Mouse (Mus musculus) C2C12 (cell line): ENCODE data around the gene Rcn2. TPM values are rescaled to one million over a fixed set of nuclear protein-coding genes. Genes with fewer than 3 reads are reported as not detected.
A peak's percentile ranks its signal among the peaks of the same experiment; 100 is the strongest.

Experiments
- H3K27me3 ChIP-seq: one replicate; pipeline ENCODE4 v1.6.1; 2011; ENCODE audit not compliant: control insufficient read depth, insufficient read depth, insufficient read length
- H3K36me3 ChIP-seq: one replicate; pipeline ENCODE4 v1.6.1; 2011; ENCODE audit not compliant: control insufficient read depth, insufficient read depth
- H3K4me3 ChIP-seq: one replicate; pipeline ENCODE4 v1.5.1; 2011; ENCODE audit warnings: mild to moderate bottlenecking, control low read depth; ENCODE audit not compliant: poor library complexity, insufficient read depth, severe bottlenecking
- H3K79me2 ChIP-seq: one replicate; pipeline ENCODE4 v1.6.1; 2011; ENCODE audit not compliant: control insufficient read depth, insufficient read depth
- H3K79me3 ChIP-seq: one replicate; pipeline ENCODE4 v1.6.1; 2011; ENCODE audit warnings: low read depth, control low read depth
- H3ac ChIP-seq: one replicate; pipeline ENCODE3; 2011; ENCODE audit warnings: low read depth; ENCODE audit not compliant: control insufficient read depth, insufficient read length
- CEBPB ChIP-seq: IDR thresholded peaks from one replicate; pipeline ENCODE4 v1.6.1; 2011; ENCODE audit warnings: low read depth, mild to moderate bottlenecking, control low read depth, moderate library complexity
- CTCF ChIP-seq: IDR thresholded peaks from one replicate; pipeline ENCODE4 v1.5.1; 2011; ENCODE audit not compliant: control insufficient read depth, insufficient read depth, insufficient read length
- FOSL1 ChIP-seq: IDR thresholded peaks from one replicate; pipeline ENCODE4 v1.8.0; 2011; ENCODE audit warnings: mild to moderate bottlenecking, low read length; ENCODE audit not compliant: poor library complexity, insufficient read depth, severe bottlenecking
- MAX ChIP-seq: IDR thresholded peaks from one replicate; pipeline ENCODE4 v1.6.1; 2011; ENCODE audit warnings: mild to moderate bottlenecking, control low read depth
- MYOD1 ChIP-seq: IDR thresholded peaks from one replicate; pipeline ENCODE4 v1.6.1; 2011; ENCODE audit warnings: low read depth; ENCODE audit not compliant: control insufficient read depth, insufficient read length
- MYOG ChIP-seq: IDR thresholded peaks from one replicate; pipeline ENCODE4 v1.6.1; 2011; ENCODE audit not compliant: control insufficient read depth, insufficient read length; ENCODE audit errors: extremely low read depth
- USF1 ChIP-seq: IDR thresholded peaks from one replicate; pipeline ENCODE4 v1.6.1; 2011; ENCODE audit warnings: low read depth, mild to moderate bottlenecking, control low read depth, moderate library complexity
- polyA plus RNA-seq: library from polyadenylated mRNA; unstranded; fragments of >200 nt; fragmentation: generic; extraction: Trizol; gene quantifications from one replicate; pipeline ENCODE4 v1.2.1, GENCODE M21; 2012; ENCODE audit warnings: missing spikeins

Rcn2 gene
- polyA plus RNA-seq, 1 experiment: 37.7 TPM

GRCm38 (mm10) chr9:56068630-56069029 lies 27.0 kb downstream of the Rcn2 start:
- no peaks in the 10 kb centered on the region for H3K79me3 ChIP-seq
- no peaks in the 10 kb centered on the region for H3K36me3 ChIP-seq
- H3K4me3 ChIP-seq: no peak overlapping the region
- no peaks in the 10 kb centered on the region for H3K79me2 ChIP-seq
- no peaks in the 10 kb centered on the region for H3K27me3 ChIP-seq
- TF ChIP-seq MAX (no peak), MYOG (no peak), FOSL1 (no peak), USF1 (no peak), MYOD1 (no peak), CEBPB (no peak), CTCF (no peak)
- H3ac ChIP-seq: no peak overlapping the region

- no peak overlapping the region for H3ac ChIP-seq
- no peaks in the 10 kb centered on the region for H3K27me3 ChIP-seq
- no peak overlapping the region for H3K4me3 ChIP-seq
- TF ChIP-seq MYOD1 (no peak), MAX (no peak), FOSL1 (no peak), CEBPB (no peak), CTCF (no peak), MYOG (no peak), USF1 (no peak)
- no peaks in the 10 kb centered on the region for H3K79me2 ChIP-seq
- H3K79me3 ChIP-seq: no peaks in the 10 kb centered on the region
- H3K36me3 ChIP-seq: no peaks in the 10 kb centered on the region
These were observed 31.2 kb downstream of the Rcn2 start for GRCm38 (mm10) chr9:56072861-56073260.

- Histone ChIP-seq H3K79me3 (no peaks in the 10 kb centered on the region), H3K27me3 (no peaks in the 10 kb centered on the region), H3K4me3 (no peak overlapping the region), H3K36me3 (no peaks in the 10 kb centered on the region), H3ac (no peak overlapping the region), H3K79me2 (no peaks in the 10 kb centered on the region)
- no peak for TF ChIP-seq USF1
- TF ChIP-seq FOSL1: no peak
- no peak for TF ChIP-seq CEBPB
- no peak for TF ChIP-seq MAX
- TF ChIP-seq MYOD1: no peak
- TF ChIP-seq CTCF: no peak
- no peak for TF ChIP-seq MYOG
These were observed 33.2 kb downstream of the Rcn2 start for GRCm38 (mm10) chr9:56074863-56075262.

- Histone ChIP-seq H3ac (no peak overlapping the region), H3K79me2 (no peaks in the 10 kb centered on the region), H3K79me3 (no peaks in the 10 kb centered on the region), H3K27me3 (no peaks in the 10 kb centered on the region), H3K4me3 (no peak overlapping the region), H3K36me3 (no peaks in the 10 kb centered on the region)
- TF ChIP-seq CEBPB (no peak), MYOG (no peak), CTCF (peak; percentile 25), MYOD1 (no peak)
These were observed 33.6 kb downstream of the Rcn2 start for GRCm38 (mm10) chr9:56075264-56075663.

GRCm38 (mm10) chr9:56075901-56076620 lies 34.4 kb downstream of the Rcn2 start:
- Histone ChIP-seq H3K79me2 (no peaks in the 10 kb centered on the region), H3K36me3 (no peaks in the 10 kb centered on the region)
- TF ChIP-seq MYOG: no peak
- no peak for TF ChIP-seq USF1
- TF ChIP-seq CEBPB: no peak
- TF ChIP-seq MAX: no peak
- TF ChIP-seq CTCF: no peak
- no peak for TF ChIP-seq MYOD1
- no peak for TF ChIP-seq FOSL1

GRCm38 (mm10) chr9:56079587-56079986 lies 37.9 kb downstream of the Rcn2 start:
- Histone ChIP-seq H3K27me3 (no peaks in the 10 kb centered on the region), H3ac (no peak overlapping the region), H3K4me3 (no peak overlapping the region), H3K36me3 (no peaks in the 10 kb centered on the region), H3K79me2 (no peaks in the 10 kb centered on the region), H3K79me3 (no peaks in the 10 kb centered on the region)
- TF ChIP-seq CTCF: no peak
- TF ChIP-seq MYOG: no peak

More at GRCm38 (mm10) chr9:56075901-56076620, 34.4 kb downstream of the Rcn2 start:
- Histone ChIP-seq H3K4me3 (no peak overlapping the region), H3K27me3 (no peaks in the 10 kb centered on the region), H3K79me3 (no peaks in the 10 kb centered on the region), H3ac (no peak overlapping the region)
